Mouse (Mus musculus): ENCODE measurements around the gene Bphl. TPM values are rescaled to one million over a fixed set of nuclear protein-coding genes. Genes with fewer than 3 reads are reported as not detected.

Bphl gene
- polyA plus RNA-seq, 1 experiment from 2014 or later: 168 TPM

DNA sequence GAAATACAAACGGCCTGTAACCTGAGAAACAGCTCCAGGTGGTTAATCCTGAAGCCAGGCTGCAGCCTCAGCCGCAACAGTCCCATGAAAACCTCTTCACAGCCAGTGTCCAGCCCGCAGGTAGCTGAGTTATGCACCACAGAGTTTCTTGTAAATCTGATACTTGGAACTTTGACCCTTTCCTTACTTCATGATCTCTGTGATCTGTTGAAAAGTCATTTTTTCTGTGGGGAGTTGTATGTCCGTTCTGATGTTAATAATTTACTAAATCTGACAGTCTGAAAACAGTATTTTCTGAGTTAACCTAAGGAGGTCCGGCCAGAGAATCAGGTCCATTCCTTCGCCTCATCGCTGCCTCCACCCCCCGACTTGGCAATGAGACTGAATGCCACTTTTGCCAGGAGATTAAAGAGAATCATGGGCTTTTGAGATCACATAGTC lies 1.5 kb downstream of the Bphl start:
- peak; percentile 51 for ATAC-seq (replicated peaks; ENCODE audit: low FRiP score, low read depth)
- H3K27ac ChIP-seq: peak overlapping the region; percentile 90
- DNase-seq (ENCODE audit: low spot score): peak; percentile 67

DNA sequence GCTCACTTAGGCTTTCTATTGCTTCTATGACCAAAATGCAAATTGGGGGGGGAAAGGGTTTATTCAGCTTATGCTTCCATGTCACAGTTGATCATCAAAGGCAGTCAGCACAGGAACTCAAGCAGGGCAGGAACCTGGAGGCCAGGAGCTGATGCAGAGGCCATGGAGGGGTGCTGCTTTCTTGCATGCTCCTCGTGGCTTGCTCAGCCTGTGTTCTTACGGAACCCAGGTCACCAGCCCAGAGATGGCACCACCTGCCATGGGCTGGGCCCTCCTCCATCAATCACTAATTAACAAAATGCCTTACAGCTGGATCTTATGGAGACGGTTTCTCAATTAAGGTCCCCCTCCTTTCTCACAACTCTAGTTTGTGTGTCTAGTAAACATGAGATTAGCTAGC lies 2.7 kb downstream of the Bphl start:
- no peaks in the 10 kb centered on the region for H3K9me3 ChIP-seq (replicated peaks; ENCODE audit: low read length)
- H3K36me3 ChIP-seq (ENCODE audit: insufficient read depth, low read length): no peaks in the 10 kb centered on the region
- H3K27ac ChIP-seq: no peak overlapping the region
- TF ChIP-seq CTCF (IDR thresholded peaks at IDR 0.05; ENCODE audit: low read depth): no peak
- H3K4me1 ChIP-seq (replicated peaks; ENCODE audit: insufficient read depth, low read length): no peaks in the 10 kb centered on the region
- WGBS: 81% methylated on average over 3 of the region's 3 CpGs
- no peak overlapping the region for H3K4me3 ChIP-seq (replicated peaks; ENCODE audit: low read depth, low read length)
- ATAC-seq (replicated peaks; ENCODE audit: low FRiP score, low read depth): no peak
- no peak for DNase-seq (ENCODE audit: low spot score)
- no peak overlapping the region for H3K4me2 ChIP-seq (ENCODE audit: low read length)
- no peak overlapping the region for H3K9ac ChIP-seq (ENCODE audit: low read depth, low read length)
- H3K27me3 ChIP-seq (ENCODE audit: insufficient read depth, low read length): no peaks in the 10 kb centered on the region

More for the DNA sequence above, 1.5 kb downstream of the Bphl start:
- no peak for TF ChIP-seq CTCF (IDR thresholded peaks at IDR 0.05; ENCODE audit: low read depth)
- H3K9me3 ChIP-seq (replicated peaks; ENCODE audit: low read length): no peaks in the 10 kb centered on the region
- 0 out of 2 replicates have a peak, but pooled peaks cover 3% of the 10 kb centered on the region for H3K36me3 ChIP-seq (ENCODE audit: insufficient read depth, low read length)
- WGBS: 19% methylated on average over 8 of the region's 8 CpGs
- H3K4me2 ChIP-seq (ENCODE audit: low read length): peak overlapping the region; percentile 70
- H3K9ac ChIP-seq (ENCODE audit: low read depth, low read length): 0 out of 2 replicates have a peak overlapping the region, but pooled peaks have one; percentile 31
- H3K4me3 ChIP-seq (replicated peaks; ENCODE audit: low read depth, low read length): peak overlapping the region; percentile 76; the same call in 1 of the 2 replicates
- no peaks in the 10 kb centered on the region for H3K27me3 ChIP-seq (ENCODE audit: insufficient read depth, low read length)
- no peaks in the 10 kb centered on the region for H3K4me1 ChIP-seq (replicated peaks; ENCODE audit: insufficient read depth, low read length)

DNA sequence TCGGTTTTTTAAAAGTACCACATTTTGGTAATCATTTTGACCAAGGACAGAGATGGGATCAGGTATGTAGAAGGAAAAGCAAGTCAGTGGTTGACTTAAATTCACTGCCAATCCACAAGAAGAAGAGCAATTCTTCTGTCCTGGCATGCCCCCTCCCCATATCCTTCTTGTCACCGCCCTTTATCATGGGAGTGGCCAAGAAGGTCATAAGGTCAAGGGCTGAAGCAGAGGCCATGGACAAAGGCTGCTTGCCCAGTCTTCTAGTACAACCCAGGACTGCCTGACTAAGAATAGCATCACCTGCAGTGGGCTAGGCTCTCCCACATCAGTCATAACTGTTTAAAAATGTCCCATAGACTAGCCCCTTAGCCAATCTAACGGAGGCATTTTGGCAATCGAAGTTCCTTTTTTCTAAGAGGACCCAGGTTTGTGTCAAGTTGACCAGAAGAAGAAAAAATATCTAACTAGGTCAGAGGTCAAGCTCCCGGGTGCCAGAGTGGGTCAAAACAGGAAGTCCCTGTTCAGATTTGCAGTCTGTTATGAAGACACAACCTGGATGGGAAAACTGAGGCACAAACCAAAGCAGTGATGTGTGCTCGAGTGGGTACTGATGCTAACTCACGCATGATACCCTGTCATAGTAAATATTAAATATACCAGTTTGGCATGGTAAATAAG lies 6.5 kb downstream of the Bphl start:
- 73% methylated on average over 7 of the region's 7 CpGs for WGBS
- TF ChIP-seq CTCF (IDR thresholded peaks at IDR 0.05; ENCODE audit: low read depth): no peak
- DNase-seq (ENCODE audit: low spot score): no peak
- Histone ChIP-seq H3K27ac (no peak overlapping the region), H3K36me3 (ENCODE audit: insufficient read depth, low read length) (peaks cover 6% of the 10 kb centered on the region; the same call in 1 of the 2 replicates), H3K27me3 (ENCODE audit: insufficient read depth, low read length) (no peaks in the 10 kb centered on the region), H3K9ac (ENCODE audit: low read depth, low read length) (no peak overlapping the region), H3K4me2 (ENCODE audit: low read length) (no peak overlapping the region), H3K4me3 (replicated peaks; ENCODE audit: low read depth, low read length) (no peak overlapping the region), H3K4me1 (replicated peaks; ENCODE audit: insufficient read depth, low read length) (no peaks in the 10 kb centered on the region), H3K9me3 (replicated peaks; ENCODE audit: low read length) (no peaks in the 10 kb centered on the region)
- no peak for ATAC-seq (replicated peaks; ENCODE audit: low FRiP score, low read depth)

DNA sequence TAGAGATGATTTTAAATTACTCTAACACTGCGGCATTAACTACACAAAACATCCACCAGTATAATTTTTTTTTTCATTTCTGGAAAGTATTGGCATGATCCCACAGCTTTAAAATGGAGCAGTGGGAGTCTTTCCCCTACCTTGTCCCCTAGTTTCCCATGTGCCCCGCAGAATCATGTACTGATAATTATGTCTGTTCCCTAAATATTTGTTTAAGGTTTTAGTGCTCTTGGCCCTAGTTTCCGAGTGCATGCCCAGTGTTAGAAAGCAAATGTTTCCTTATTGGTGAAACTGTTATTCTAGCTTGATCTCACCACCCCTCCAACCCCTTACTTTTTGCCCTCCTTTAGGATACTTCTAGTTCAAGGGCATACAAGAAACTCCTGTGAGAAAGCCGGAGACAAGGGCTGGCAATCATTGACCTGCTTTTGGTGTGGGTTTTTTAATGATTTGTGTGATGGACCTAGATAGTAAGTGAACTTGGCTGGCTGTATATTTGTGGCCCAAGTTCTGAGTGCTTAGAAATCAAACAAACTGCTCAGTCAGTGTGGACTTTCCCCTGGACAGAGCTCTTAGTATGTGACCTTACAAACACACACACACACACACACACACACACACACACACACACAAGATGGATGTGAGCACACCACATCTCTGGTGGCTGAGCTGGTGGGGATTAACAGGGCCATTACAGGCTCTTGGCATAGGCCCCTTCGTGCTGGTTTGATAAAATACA lies 8.3 kb downstream of the Bphl start:
- peak overlapping the region; percentile 3; the same call in 1 of the 2 replicates for H3K27ac ChIP-seq
- 59% methylated on average over 5 of the region's 5 CpGs for WGBS

DNA sequence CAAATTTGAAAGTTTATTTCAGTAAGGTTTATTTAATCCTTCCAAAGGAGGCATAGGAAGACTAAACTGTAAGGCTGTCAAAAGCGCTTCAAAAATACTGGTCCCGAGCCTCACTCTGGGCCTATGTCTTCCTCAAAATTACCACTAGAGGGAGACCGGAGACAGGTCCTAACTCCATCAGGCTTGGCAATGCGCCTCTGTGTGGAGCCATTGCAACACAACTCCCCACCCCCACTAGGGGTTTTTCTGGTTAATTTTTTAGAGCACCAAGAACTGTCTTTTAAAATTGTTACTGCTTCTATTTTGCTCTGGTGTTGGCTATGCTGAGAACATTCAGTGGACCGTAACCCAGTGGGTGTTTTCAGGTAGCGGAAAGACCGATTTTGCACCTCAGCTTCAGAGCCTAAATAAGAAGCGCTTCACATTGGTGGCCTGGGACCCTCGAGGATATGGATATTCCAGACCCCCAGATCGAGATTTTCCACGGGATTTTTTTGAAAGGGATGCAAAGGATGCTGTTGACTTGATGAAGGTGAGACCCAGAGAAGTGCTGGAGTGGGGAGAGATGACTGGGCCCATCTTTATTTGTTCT lies 9.1 kb downstream of the Bphl start:
- no peak overlapping the region for H3K27ac ChIP-seq
- no peak overlapping the region for H3K4me3 ChIP-seq (replicated peaks; ENCODE audit: low read depth, low read length)
- no peaks in the 10 kb centered on the region for H3K4me1 ChIP-seq (replicated peaks; ENCODE audit: insufficient read depth, low read length)
- DNase-seq (ENCODE audit: low spot score): peak; percentile 94
- no peaks in the 10 kb centered on the region for H3K9me3 ChIP-seq (replicated peaks; ENCODE audit: low read length)
- WGBS: 38% methylated on average over 11 of the region's 11 CpGs
- no peaks in the 10 kb centered on the region for H3K27me3 ChIP-seq (ENCODE audit: insufficient read depth, low read length)
- H3K36me3 ChIP-seq (ENCODE audit: insufficient read depth, low read length): peaks cover 17% of the 10 kb centered on the region; the same call in 1 of the 2 replicates
- peak; percentile 86 for ATAC-seq (replicated peaks; ENCODE audit: low FRiP score, low read depth)
- no peak overlapping the region for H3K4me2 ChIP-seq (ENCODE audit: low read length)
- no peak overlapping the region for H3K9ac ChIP-seq (ENCODE audit: low read depth, low read length)
- peak; percentile 93 for TF ChIP-seq CTCF (IDR thresholded peaks at IDR 0.05; ENCODE audit: low read depth)

More for the DNA sequence above, 8.3 kb downstream of the Bphl start:
- H3K4me1 ChIP-seq (replicated peaks; ENCODE audit: insufficient read depth, low read length): no peaks in the 10 kb centered on the region
- peak; percentile 15 for DNase-seq (ENCODE audit: low spot score)
- ATAC-seq (replicated peaks; ENCODE audit: low FRiP score, low read depth): peak; percentile 83
- no peak for TF ChIP-seq CTCF (IDR thresholded peaks at IDR 0.05; ENCODE audit: low read depth)
- H3K9ac ChIP-seq (ENCODE audit: low read depth, low read length): no peak overlapping the region
- peaks cover 13% of the 10 kb centered on the region; the same call in 1 of the 2 replicates for H3K36me3 ChIP-seq (ENCODE audit: insufficient read depth, low read length)
- no peaks in the 10 kb centered on the region for H3K27me3 ChIP-seq (ENCODE audit: insufficient read depth, low read length)
- no peak overlapping the region for H3K4me3 ChIP-seq (replicated peaks; ENCODE audit: low read depth, low read length)
- H3K4me2 ChIP-seq (ENCODE audit: low read length): no peak overlapping the region
- no peaks in the 10 kb centered on the region for H3K9me3 ChIP-seq (replicated peaks; ENCODE audit: low read length)

DNA sequence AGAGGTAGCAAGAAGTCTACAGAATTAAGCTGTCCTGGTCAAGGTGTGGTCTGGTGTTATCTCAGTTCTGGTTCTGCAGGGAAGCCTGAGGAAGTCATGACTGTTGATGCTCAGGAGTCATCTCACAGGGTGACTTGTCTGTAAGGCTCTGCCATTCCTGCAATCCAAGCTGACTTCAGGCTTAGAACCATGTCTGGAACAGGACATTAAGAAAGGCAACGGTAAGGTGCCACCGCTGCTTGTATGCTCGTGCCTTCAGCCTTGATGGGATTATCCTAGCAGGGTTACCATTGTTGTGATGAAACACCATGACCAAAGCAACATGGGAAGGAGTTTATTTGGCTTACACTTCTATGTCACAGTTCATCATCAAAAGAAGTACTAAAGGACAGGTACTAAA lies 10.1 kb downstream of the Bphl start:
- ATAC-seq (replicated peaks; ENCODE audit: low FRiP score, low read depth) (no peak), DNase-seq (ENCODE audit: low spot score) (no peak)
- Histone ChIP-seq H3K9ac (ENCODE audit: low read depth, low read length) (no peak overlapping the region), H3K4me3 (replicated peaks; ENCODE audit: low read depth, low read length) (no peak overlapping the region), H3K4me1 (replicated peaks; ENCODE audit: insufficient read depth, low read length) (no peaks in the 10 kb centered on the region), H3K27ac (no peak overlapping the region), H3K9me3 (replicated peaks; ENCODE audit: low read length) (no peaks in the 10 kb centered on the region), H3K4me2 (ENCODE audit: low read length) (no peak overlapping the region), H3K27me3 (ENCODE audit: insufficient read depth, low read length) (no peaks in the 10 kb centered on the region), H3K36me3 (ENCODE audit: insufficient read depth, low read length) (peaks cover 17% of the 10 kb centered on the region; the same call in 1 of the 2 replicates)
- 96% methylated on average over 3 of the region's 3 CpGs for WGBS
- TF ChIP-seq CTCF (IDR thresholded peaks at IDR 0.05; ENCODE audit: low read depth): no peak

Data from kidney, postnatal 0 days (tissue).